Mouse (Mus musculus) thymus, postnatal 36 days (tissue): ENCODE data around the gene Synpr.

Source experiments
- DNase-seq, 2 experiments: peaks; one replicate each; pipeline ENCODE4 v3.0.0; 2022; ENCODE audit warnings: mixed read lengths in 2 of 2

Synpr gene

GRCm38 (mm10) chr14:13355569-13356362 is 71.2 kb downstream of the Synpr start:
- peak in 1 of 2 experiments; percentile 7 for DNase-seq

- DNase-seq = no peak
Measured at GRCm38 (mm10) chr14:13357101-13357667, 72.6 kb downstream of the Synpr start.

- no peak for DNase-seq
Measured at GRCm38 (mm10) chr14:13358037-13358436, 73.5 kb downstream of the Synpr start.

- no peak for DNase-seq
Measured at GRCm38 (mm10) chr14:13361184-13361583, 76.6 kb downstream of the Synpr start.

- no peak for DNase-seq
Measured at GRCm38 (mm10) chr14:13361642-13362041, 77.1 kb downstream of the Synpr start.

- no peak for DNase-seq
Measured at GRCm38 (mm10) chr14:13368309-13368708, 83.7 kb downstream of the Synpr start.

- DNase-seq = no peak
Measured at GRCm38 (mm10) chr14:13389081-13389480, 104.5 kb downstream of the Synpr start.

- DNase-seq = no peak
Measured at GRCm38 (mm10) chr14:13389954-13390353, 105.4 kb downstream of the Synpr start.

GRCm38 (mm10) chr14:13399226-13400020 is 114.8 kb downstream of the Synpr start:
- DNase-seq = no peak

GRCm38 (mm10) chr14:13411636-13412035 is 127.1 kb downstream of the Synpr start:
- DNase-seq = no peak

- DNase-seq = no peak
Measured at GRCm38 (mm10) chr14:13440723-13441122, 156.1 kb downstream of the Synpr start.

GRCm38 (mm10) chr14:13444908-13445307 is 160.3 kb downstream of the Synpr start:
- no peak for DNase-seq

- no peak for DNase-seq
Measured at GRCm38 (mm10) chr14:13453461-13454204, 169.1 kb downstream of the Synpr start.

GRCm38 (mm10) chr14:13454991-13455390 is 170.4 kb downstream of the Synpr start:
- DNase-seq = no peak

GRCm38 (mm10) chr14:13459333-13459732 is 174.8 kb downstream of the Synpr start:
- no peak for DNase-seq

- DNase-seq = no peak
Measured at GRCm38 (mm10) chr14:13469211-13469610, 184.6 kb downstream of the Synpr start.

- no peak for DNase-seq
Measured at GRCm38 (mm10) chr14:13477821-13478220, 193.2 kb downstream of the Synpr start.

GRCm38 (mm10) chr14:13505355-13505754 is 220.8 kb downstream of the Synpr start:
- DNase-seq = no peak

GRCm38 (mm10) chr14:13518608-13519139 is 234.1 kb downstream of the Synpr start:
- no peak for DNase-seq

- DNase-seq = no peak
Measured at GRCm38 (mm10) chr14:13519239-13520011, 234.8 kb downstream of the Synpr start.

GRCm38 (mm10) chr14:13547746-13548145 is 263.2 kb downstream of the Synpr start:
- no peak for DNase-seq

- DNase-seq = no peak
Measured at GRCm38 (mm10) chr14:13551209-13551608, 266.6 kb downstream of the Synpr start.
